Mouse (Mus musculus): Measurements from ENCODE around the gene Plpp7.

Gene Plpp7

GRCm38 (mm10) chr2:32095351-32096121 is at the start of gene Plpp7:
Gene Plpp7 (plus strand): TSS chr2:32095528.
- DNase-seq, result peak; percentile 64

- no peak for DNase-seq
Measured at GRCm38 (mm10) chr2:32046009-32046408, 49.3 kb upstream of the Plpp7 start.

GRCm38 (mm10) chr2:32047323-32047722 is 48.0 kb upstream of the Plpp7 start:
- DNase-seq, result no peak

- DNase-seq, result no peak
Measured at GRCm38 (mm10) chr2:32051791-32052190, 43.5 kb upstream of the Plpp7 start.

- DNase-seq, result no peak
Measured at GRCm38 (mm10) chr2:32052418-32052817, 42.9 kb upstream of the Plpp7 start.

GRCm38 (mm10) chr2:32055357-32055965 is 39.9 kb upstream of the Plpp7 start:
- DNase-seq, result no peak

- DNase-seq, result no peak
Measured at GRCm38 (mm10) chr2:32056524-32056923, 38.8 kb upstream of the Plpp7 start.

GRCm38 (mm10) chr2:32057360-32057759 is 38.0 kb upstream of the Plpp7 start:
- no peak for DNase-seq

- DNase-seq, result no peak
Measured at GRCm38 (mm10) chr2:32057794-32058193, 37.5 kb upstream of the Plpp7 start.

GRCm38 (mm10) chr2:32058241-32058640 is 37.1 kb upstream of the Plpp7 start:
- DNase-seq, result no peak

GRCm38 (mm10) chr2:32058716-32059115 is 36.6 kb upstream of the Plpp7 start:
- DNase-seq, result no peak

- DNase-seq, result no peak
Measured at GRCm38 (mm10) chr2:32059613-32060012, 35.7 kb upstream of the Plpp7 start.

- DNase-seq, result no peak
Measured at GRCm38 (mm10) chr2:32060228-32060805, 35.0 kb upstream of the Plpp7 start.

GRCm38 (mm10) chr2:32061189-32061588 is 34.1 kb upstream of the Plpp7 start:
- DNase-seq, result no peak

GRCm38 (mm10) chr2:32061722-32062505 is 33.4 kb upstream of the Plpp7 start:
- DNase-seq, result no peak

GRCm38 (mm10) chr2:32062626-32063410 is 32.5 kb upstream of the Plpp7 start:
- no peak for DNase-seq

GRCm38 (mm10) chr2:32063451-32064151 is 31.7 kb upstream of the Plpp7 start:
- DNase-seq, result no peak

- DNase-seq, result no peak
Measured at GRCm38 (mm10) chr2:32064913-32065312, 30.4 kb upstream of the Plpp7 start.

GRCm38 (mm10) chr2:32065371-32065791 is 29.9 kb upstream of the Plpp7 start:
- DNase-seq, result no peak

- DNase-seq, result no peak
Measured at GRCm38 (mm10) chr2:32066005-32066404, 29.3 kb upstream of the Plpp7 start.

- DNase-seq, result no peak
Measured at GRCm38 (mm10) chr2:32068811-32069607, 26.3 kb upstream of the Plpp7 start.
